Mouse (Mus musculus) ES-Bruce4 (cell line): ENCODE results near the gene Dock9.

Source experiments
- CTCF ChIP-seq: IDR thresholded peaks from one replicate; pipeline ENCODE4 v1.8.1; 2011; ENCODE audit warnings: low read depth, low read length
- EP300 ChIP-seq: IDR thresholded peaks from 2 replicates; pipeline ENCODE4 v1.6.1; 2011; ENCODE audit warnings: low read depth, low read length; ENCODE audit not compliant: insufficient read depth
- POLR2A ChIP-seq: IDR thresholded peaks from one replicate; pipeline ENCODE4 v1.8.1; 2011; ENCODE audit warnings: low read length; ENCODE audit not compliant: insufficient read depth

DNA sequence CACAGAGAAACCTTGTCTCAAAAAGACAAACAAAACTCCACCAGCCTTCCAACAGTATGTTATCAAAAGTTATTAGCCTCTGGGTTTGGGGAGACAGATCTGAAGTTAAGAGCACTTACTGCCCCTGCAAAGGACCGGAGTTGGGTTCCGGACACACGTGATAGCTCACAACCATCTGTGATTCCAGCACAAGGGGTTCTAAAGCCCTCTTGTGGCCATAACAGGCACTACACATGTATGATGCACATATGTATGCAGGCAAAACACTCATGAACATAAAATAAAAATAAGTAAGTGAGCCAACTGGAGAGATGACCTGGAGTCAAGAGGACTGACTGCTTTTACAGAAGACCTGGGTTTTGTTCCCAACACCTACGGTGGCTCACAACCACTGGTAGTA, 6.8 kb upstream of the Dock9 start:
- TF ChIP-seq POLR2A (no peak), CTCF (peak; percentile 52), EP300 (no peak)
